Mouse (Mus musculus) kidney, adult 2 months (tissue): Measurements from ENCODE around the gene Abraxas2.

Experiments used
- CTCF ChIP-seq: fragments of 200-500 bp; conservative IDR thresholded peaks from 2 replicates; pipeline ENCODE4 v1.5.1; 2011; ENCODE audit warnings: low read depth, mild to moderate bottlenecking, control low read depth, low read length, moderate library complexity, mixed read lengths; ENCODE audit not compliant: insufficient read depth, insufficient read length
- POLR2A ChIP-seq: fragments of 200-500 bp; IDR thresholded peaks from one replicate; pipeline ENCODE4 v1.6.1; 2011; ENCODE audit warnings: low read depth, low read length, control low read depth

DNA sequence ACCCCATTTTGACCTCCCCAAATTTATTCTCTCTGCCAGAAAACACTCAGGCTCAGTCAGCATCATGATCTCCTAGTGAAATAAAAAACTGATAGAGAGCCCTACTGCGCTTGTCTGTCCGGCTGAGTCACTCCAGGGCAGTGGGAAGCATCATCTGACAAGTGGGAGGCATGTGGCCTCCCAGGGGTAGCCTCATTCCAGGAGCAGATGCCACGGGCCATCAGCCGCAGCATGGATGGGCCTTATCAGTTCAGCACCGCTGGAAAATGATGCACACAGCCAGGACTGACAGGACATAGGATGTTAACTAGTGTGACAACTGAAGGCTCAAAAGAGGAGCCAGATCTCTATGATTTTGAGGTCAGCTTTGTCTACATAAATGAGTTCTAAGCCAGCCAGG is 17.7 kb upstream of the Abraxas2 start:
- TF ChIP-seq CTCF (no peak), POLR2A (no peak)
